Mouse (Mus musculus) common myeloid progenitor, adult 5-6 weeks (primary cell): Measurements from ENCODE around the gene 1600014C23Rik. TPM values are rescaled to one million over a fixed set of nuclear protein-coding genes. Genes with fewer than 3 reads are reported as not detected.

Source experiments
- ATAC-seq: replicated peaks from 2 replicates; pipeline ENCODE4 v1.8.0; 2016; ENCODE audit warnings: low read depth, mild to moderate bottlenecking, moderate TSS enrichment, inconsistent platforms; ENCODE audit not compliant: poor library complexity, severe bottlenecking
- total RNA-seq: library from RNA; stranded (forward); fragments of 200-1000, 187-1606 nt; gene quantifications from 2 replicates; pipeline ENCODE4 v1.2.3, GENCODE M21; 2017

Gene 1600014C23Rik
- total RNA-seq, 1 experiment from 2014 or later = not detected

DNA sequence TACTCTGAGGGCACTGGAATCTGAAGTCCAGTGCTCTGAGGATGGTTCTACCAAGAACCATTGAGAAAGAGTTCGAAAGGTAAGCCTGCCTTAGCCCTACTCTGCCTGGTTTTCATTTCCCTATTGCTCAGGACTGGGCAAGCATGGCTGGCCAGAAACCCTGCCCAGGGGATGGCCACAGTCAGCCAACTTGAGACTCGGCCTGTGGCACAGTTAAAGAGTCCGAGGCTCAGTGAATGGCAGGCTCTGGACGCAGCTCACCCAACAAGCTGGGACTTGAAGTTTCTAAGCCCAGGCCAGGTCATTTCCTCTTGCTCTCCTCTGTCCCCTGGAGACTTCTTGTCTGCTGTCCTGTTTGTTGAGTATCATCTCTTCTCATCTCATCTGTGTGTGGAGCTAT lies 2.9 kb downstream of the 1600014C23Rik start:
- ATAC-seq = no peak

DNA sequence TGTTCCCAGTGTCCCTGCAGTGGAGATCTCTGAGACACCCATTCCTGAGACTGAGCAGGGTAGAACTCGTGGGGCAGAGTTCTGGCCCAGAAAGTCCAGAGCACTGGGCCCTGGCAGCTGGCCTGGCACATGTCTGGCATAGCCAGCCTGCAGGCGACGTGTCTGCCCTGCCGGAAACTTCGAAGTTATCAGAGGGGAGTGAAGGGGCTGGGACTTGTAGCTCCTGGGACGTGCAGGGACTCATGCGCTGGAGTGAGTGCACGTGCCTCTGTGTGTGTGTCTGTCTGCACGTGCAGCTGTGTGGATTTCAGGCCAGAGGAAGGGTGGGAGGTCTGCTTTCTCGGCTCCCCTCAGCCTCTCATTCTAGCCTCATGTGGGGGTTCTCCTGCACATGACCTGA lies 4.3 kb downstream of the 1600014C23Rik start:
- no peak for ATAC-seq

DNA sequence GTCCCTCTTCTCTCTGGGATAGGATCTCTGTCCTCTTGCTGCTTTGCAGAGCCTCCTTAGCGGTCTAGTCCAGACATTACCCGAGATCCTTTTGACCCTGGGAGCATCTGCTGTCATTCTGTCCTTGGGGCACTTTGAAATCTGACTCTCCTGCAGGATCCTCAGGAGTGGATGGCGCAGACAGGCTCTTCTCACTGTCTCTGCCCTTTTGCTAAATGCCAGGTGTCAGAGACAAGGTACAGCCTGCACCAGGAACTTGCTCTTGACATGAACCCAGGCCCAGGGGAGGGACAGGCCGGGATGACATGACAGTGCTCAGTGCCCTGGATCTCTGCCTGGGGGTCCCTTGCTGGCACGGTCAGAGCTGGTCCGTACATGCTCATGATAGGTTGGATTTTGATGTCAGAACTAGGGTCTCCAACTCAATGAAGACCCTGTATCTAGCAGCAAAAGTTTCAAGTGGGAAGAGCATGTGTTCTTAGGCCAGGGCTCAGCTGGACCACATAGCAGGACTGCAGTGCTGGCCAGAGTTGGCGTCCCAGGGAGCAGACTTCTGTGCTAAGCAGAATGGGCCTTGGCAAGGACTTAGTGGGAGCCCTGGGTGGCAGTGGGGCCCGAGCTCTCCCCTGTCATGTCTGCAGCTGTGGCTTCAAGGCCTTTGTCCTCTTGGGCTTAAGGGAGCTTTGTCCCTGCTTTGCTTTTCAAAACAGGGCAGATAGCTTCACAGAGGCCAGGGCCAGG lies 5.5 kb downstream of the 1600014C23Rik start:
- no peak for ATAC-seq

DNA sequence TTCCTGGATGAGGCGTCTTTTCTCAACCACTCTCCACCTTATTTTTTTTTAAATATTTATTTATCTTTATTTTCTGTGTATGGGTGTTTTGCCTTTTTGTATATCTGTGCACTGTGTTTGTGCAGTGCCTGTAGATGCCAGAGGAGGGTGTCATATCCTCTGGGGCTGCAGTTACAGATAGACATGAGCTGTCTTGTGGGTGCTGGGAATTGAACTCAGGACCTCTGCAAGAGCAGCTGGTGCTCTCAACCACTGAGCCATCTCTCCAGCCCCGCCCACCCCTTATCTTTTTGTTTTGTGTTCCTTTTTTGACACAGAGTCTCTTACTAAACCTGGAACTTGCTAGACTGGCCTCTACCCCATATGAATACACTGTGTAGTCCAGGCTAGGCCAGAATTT lies 6.2 kb downstream of the 1600014C23Rik start:
- no peak for ATAC-seq

- ATAC-seq = no peak
Observed at GRCm38 (mm10) chr17:45726249-45726648, 7.4 kb downstream of the 1600014C23Rik start.

DNA sequence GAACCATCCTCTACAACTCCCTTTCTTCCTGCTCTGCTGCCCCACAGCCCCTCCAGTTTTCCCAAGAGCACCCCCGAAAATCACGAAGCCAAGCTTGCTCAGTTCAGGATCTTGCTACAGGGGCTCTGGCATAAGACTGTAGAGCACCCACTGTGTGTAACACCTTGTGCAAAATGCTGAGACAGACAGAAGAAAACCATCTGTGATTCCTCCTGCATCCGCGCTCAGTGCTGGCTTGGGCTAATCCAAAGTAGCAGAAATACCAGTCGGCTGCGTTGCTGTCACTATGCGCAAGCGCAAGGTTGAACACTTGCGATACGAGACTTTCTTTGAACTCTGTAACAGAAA lies 9.1 kb downstream of the 1600014C23Rik start:
- ATAC-seq = no peak

DNA sequence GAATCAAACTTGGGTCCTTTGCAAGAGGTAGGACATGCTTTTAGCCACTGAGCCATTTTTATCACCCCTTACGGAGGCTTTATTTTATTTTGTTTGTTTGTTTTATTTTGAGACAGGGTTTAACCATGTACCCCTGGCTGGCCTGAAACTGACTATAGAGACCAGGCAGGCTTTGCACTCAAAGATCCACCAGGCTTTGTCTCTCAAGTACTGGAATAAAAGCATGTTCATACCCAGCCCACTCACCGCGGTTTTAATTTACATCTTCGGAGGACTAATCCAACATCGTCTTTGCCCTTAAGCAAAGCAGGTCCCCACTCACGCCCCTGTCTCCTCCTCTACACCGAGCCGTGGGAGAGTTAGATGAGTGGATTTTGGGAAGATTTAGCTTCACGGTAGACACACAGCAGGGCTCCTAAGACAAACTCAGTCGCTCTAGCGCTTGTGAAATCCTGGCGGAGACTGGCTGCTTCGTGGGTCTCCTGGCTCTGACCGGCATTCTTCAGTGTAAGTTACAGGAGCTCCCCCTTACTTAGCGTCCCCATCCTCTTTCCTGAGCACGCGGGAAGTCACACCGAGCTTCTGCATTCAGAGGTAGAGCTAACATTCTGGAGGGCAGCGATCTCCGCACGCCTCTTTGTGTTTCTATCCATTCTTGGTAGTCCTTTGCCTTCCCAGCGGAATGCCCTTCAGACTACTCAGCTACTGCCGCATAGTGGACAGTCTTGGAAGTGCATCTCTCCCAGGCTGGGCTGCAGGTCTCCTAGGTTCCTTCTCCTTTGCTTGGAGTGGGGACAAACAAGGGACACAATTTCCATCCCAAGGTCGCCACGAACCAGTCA lies 9.7 kb downstream of the 1600014C23Rik start:
- ATAC-seq = peak; percentile 85

DNA sequence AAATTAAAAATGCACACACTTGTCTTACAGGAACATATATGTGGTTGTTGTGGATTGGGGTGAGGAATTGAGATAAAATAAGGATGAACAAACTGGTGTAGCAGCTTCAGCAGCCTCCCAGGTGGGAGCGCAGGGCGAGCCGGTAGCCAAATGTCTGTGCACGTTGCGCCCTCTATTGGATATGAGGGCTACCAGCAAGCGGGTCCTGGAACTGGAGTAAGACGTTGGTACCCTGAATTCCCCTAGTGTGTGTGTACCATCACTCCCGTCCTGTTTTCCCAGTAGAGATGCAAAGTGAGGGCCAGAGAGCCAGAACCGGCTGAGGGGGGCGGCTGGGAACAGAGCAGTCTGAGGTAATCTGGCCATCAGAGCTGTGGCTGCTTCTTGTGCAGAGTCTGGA lies 15.3 kb downstream of the 1600014C23Rik start:
- ATAC-seq = peak; percentile 93

DNA sequence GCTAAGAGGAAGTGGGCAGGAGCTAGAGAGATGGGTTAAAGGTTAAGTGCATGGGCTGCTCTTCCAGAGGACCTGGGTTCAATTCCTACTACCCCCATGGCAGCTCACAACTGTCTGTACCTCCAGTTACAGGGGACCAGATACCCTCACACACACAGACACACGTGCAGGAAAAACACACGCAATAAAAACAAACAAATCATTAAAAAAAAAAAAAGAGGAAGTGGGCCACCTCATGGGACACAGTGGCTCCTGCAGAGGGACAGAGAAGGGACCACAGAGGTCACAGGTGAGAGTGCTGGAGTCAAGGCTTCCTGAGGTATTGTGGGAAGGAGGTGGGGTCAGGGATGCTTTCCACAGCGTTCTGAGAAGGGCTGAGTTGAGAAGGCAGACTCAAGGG lies 22.1 kb downstream of the 1600014C23Rik start:
- ATAC-seq = no peak

DNA sequence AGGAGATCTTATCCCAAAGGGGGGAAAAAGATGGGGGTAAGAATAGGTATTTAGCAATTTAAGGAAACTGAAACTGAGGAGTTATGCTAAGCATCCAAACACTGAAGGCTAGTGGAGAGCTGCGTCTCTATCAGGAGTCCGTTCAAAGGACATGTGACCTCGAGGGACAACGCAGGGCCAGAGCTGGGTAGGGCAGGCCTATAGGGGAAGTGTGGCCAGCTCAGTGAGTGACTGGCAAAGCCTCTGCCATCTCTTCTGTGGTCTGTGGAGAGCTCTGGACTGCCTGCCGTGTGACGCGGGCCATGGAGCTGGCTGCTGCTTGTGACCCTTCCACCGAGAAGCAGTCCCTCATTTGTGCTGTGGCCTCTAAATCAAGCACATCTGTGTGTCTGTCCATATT lies 23.2 kb downstream of the 1600014C23Rik start:
- ATAC-seq = peak; percentile 61

DNA sequence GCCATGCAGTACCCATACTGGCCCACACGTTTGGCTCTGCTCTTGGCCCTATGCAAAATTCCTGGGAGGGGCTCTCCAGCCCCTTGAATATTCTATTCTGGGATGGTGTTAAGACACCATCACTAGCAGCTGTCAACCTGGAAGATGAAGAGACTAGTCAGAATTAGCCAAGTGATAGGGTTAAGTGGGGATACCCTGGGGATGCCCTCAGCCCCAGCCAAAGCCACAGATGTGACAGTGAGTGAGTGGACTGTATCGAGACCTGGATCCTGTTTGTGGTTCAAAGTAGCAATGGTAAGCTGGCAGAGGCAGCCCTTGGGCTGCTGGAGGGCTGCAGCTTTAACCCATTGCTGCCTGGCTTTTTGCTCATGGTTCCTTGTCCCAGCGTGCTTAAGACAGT lies 23.8 kb downstream of the 1600014C23Rik start:
- peak; percentile 48; the same call in 1 of the 2 replicates for ATAC-seq

GRCm38 (mm10) chr17:45708179-45708578 lies 25.5 kb downstream of the 1600014C23Rik start:
- ATAC-seq = no peak

GRCm38 (mm10) chr17:45707376-45707775 lies 26.3 kb downstream of the 1600014C23Rik start:
- ATAC-seq = no peak

DNA sequence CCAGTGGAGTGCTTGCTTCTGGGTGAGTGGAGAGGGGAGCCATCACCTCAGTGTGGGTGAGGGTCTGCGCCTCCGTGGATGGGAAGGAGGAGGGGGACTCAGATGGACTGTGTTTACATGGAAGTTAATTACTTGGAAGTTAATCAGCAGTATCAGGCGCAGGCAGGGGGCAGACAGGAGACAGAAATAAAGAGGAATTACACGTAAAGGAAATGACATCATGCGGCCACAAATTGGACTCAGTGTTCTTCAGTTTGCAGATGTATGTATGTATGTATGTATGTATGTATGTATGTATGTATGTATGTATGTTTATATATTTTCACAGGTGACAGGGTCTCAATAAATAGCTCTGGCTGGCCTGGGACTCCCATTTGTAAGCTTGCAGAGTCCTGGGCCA lies 26.8 kb downstream of the 1600014C23Rik start:
- ATAC-seq = no peak

DNA sequence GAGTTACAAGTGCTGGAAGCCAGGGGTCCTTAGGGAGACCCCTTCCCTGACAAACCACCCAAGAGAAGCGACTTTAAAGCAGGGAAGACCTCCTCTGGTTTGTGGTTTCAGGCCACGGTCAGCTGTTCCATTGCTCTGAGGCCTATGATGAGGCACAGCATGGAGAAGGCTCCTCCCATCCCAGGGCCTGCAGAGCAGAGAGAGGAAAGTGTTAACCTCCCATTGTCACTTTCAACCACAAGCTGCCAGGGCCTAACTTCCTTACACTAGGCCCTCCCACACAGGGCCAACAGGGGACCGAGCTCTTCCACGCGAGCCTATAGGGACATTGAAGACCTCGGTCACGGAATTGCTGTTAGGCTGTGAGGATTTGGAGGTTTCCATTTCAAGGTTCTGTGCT lies 30.5 kb downstream of the 1600014C23Rik start:
- ATAC-seq = peak; percentile 95

DNA sequence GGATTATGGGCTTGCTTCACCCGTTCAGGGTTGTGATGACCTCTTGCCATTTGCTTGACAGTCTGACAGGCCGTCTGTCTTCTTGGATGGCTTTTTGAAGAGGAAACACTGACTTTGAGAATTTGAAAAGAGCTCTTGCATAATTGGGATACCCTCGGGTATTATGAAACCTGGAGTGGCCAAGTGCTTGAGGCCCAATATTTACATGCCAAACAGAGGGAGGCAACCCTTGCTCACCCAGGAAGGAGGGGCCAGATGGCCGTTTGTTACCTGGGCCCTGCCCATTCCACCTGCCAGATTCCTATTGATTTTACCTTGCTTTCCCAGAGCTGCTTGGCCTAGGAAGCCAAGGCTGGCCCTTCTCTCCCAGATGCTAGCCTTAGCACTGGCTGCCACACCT lies 31.4 kb downstream of the 1600014C23Rik start:
- ATAC-seq = no peak

DNA sequence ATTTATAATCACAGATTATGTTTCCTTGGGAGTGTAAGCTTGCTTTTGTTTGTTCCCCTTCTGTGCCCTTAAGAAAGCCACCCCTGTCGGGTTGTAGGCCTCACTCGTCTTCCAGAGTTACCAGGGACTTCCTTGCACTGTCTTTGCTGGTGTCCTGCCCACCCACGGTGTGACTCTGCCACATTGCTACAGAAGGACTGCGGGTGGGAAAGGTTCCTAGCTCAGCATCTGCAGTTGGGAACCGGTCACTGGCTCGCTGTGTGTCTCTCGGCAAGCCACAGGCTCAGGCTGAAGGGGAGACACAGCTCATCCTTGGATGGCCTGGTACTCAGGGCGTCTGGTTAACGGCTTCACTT lies 32.4 kb downstream of the 1600014C23Rik start:
- no peak for ATAC-seq

DNA sequence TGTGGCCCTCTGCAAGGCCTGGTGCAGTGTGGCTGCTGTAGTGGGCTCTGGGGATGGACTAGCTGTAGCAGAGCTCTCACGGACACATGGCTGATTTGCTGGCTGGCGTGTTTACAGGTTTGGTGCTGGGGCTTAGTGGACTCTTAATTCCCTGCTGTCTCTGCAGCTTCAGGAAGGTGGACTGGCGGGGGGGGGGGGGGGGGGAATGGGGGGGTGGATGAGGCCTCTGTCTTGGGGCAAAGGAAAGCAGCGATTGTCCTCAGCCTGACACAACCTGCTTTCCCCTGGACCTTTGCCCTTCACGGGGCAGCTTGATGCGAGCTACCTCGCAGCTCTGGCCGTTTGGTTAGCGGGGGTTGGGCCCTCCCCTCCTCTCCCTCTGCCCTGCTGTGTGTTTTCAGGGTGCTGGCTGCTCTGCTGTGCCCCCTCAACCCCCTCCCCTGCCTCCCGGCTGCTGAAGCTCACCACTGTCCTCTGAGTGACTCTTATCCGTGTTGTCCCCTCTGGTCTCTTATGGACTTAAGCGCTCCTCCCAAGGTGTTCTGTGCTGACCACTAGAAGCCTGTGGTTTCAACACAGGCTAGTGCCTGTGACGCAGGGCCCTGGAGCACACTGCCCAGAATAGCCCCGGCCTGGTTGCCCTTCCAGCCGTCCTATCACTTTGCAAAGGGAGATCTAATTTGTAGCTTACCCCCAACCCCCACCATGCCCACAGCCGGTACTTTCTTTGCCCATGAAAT lies 33.0 kb downstream of the 1600014C23Rik start:
- ATAC-seq = no peak

- no peak for ATAC-seq
Observed at GRCm38 (mm10) chr17:45699039-45699740, 34.5 kb downstream of the 1600014C23Rik start.

DNA sequence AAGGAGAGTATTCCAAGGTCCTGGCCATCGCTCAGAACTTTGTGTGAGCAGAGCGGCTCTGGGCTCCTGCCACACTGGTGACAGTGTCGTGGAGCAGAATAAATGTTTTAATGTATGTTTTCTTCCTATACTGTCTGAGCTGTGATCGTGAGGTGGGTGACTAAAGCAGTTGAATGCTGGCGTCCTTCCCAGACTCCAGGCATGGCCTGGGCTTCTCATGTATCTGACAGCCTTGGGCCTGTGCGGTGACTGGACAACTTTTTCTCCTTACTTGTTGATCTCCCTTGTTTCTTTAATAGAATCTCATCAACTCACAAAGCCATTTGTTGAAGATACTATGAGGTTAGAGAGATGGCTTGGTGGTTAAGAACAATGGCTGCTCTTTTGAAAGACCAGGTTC lies 35.3 kb downstream of the 1600014C23Rik start:
- ATAC-seq = no peak
